Comparison of ENCODE assay signal across 27 mouse cellular contexts in the genomic region with DNA sequence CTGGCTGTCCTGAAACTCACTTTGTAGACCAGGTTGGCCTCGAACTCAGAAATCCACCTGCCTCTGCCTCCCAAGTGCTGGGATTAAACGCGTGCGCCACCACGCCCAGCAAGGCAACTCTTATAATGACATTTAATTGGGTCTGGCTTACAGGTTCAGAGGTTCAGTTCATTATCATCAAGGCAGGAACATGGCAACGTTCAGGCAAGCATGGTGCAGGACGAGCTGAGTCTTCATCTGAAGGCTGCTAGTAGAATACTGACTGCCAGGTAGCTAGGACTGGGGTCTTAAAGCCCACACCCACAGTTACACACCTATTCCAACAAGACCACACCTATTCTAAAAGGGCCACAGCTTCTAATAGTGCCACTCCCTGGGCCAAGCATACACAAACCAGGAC. TPM values are rescaled to one million over a fixed set of nuclear protein-coding genes. Genes with fewer than 3 reads are reported as not detected.
"Had no signal": no experiment of that assay in that cellular context is flagged by ENCODE, and none has a peak within 500 bp of the region (broad histone marks: within the 10 kb centered on the region; RNA-seq: fewer than 3 reads in every experiment).

No protein-coding gene starts in this region.

RNA-seq across cellular contexts. Expression of gene Gm49361, which starts 57.8 kb away (rescaled TPM):
- polyA plus RNA-seq: limb, embryonic 10.5 days; limb, embryonic 11.5 days; limb, embryonic 12.5 days; limb, embryonic 13.5 days; limb, embryonic 14.5 days; limb, embryonic 15.5 days; liver, adult 2 months; liver, embryonic 11.5 days; liver, embryonic 12.5 days; liver, embryonic 14.5 days; liver, embryonic 15.5 days; liver, embryonic 16.5 days; liver, postnatal 0 days; lung, embryonic 14.5 days; lung, embryonic 15.5 days; lung, embryonic 16.5 days; lung, postnatal 0 days; macrophage; midbrain, embryonic 10.5 days; midbrain, embryonic 12.5 days; midbrain, embryonic 13.5 days; midbrain, embryonic 14.5 days; midbrain, embryonic 15.5 days; midbrain, embryonic 16.5 days; midbrain, postnatal 0 days; myocyte; neural tube, embryonic 11.5 days had no signal
